Mouse (Mus musculus): ENCODE measurements at regions not wholly inside any gene's neighbourhood (a gene's known extent, or its start where the extent isn't known, plus 50 kb on each side); places are given as distances from the start of the nearest gene placed in this dataset.

DNA sequence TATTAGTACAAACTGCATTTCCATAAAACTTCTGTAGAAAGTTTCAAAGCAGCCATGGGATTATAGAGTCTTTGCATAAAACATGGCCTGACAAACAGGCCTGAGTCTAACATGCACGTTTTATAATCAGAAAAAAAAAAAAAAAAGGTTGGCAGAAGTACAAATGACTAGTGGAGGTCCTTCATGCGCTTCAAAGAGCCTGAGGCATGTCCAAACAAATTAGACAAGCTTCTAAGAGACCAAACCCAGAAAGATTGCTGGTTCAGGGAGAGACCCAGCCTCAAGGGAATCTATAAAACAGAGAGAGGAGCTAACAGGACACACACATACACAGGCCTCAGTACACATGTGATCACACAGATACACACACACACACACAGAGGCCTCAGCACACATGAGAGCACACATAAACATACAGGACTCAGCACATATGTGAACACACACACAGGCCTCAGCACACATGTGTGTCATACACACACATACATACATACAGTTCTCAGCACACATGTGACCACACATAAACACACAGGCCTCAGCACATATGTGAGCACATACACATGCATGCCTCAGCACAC is 57.0 kb upstream of the Gnaq start:
- DNase-seq, result no peak

GRCm38 (mm10) chr19:16075026-16075425 is 57.6 kb upstream of the Gnaq start:
- DNase-seq, result no peak

- DNase-seq, result no peak
Observed at GRCm38 (mm10) chr19:16067314-16067713, 65.3 kb upstream of the Gnaq start.

DNA sequence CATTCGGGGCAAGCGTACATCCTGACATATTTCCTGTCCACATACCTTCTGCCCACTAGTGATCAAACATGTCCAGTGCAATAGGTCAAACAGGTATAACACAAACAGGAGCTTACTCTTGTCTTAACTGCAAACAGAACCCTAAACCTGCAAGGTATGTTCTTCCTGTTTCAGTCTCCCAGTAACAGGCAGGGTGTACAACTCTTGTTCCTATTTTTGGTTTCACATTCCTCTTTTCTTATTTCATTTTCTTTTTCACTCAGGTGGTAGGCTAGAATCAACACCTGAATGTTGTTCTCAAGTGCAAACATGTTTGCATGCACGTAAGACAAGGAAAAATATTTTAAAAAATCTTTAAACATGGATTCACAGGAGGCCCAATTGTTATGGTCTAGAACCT is 67.7 kb upstream of the Gnaq start:
- no peak for DNase-seq

DNA sequence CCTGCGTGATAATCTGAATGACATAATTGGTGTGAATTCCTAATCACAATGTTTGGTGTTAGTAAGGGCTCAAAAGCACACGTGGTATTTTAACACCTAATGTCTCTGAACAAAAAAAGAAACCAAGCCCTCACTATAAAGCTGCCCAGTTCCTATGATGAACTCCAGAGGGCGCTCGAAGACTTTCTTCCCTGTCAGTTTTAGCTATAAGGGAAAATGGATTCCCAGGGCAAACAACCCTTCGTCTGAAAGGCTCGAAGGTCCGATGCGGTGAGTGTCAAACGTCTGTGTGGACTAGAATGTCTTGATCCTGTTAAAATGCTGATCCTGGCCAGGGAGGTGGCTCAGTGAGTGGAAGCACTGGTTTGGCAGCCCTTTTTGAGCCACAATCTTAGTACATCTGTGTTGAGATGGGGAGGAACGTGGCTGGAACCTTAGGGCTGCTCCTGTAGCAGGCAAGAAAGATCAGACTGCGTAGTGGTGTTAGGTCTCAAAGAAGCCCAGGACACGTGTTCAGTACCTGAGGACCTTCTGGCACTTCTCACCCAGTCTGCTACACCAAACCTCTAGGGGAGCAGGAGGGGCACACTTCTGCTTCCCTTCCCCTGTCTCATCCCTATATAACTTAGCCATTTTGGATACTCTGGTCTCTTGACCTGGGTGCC is 68.6 kb upstream of the Gnaq start:
- peak; percentile 91 for DNase-seq

- no peak for DNase-seq
Observed at GRCm38 (mm10) chr19:16063533-16063915, 69.1 kb upstream of the Gnaq start.

GRCm38 (mm10) chr19:16061821-16062220 is 70.8 kb upstream of the Gnaq start:
- DNase-seq, result no peak

- DNase-seq, result no peak
Observed at GRCm38 (mm10) chr19:16059026-16059425, 73.6 kb upstream of the Gnaq start.

GRCm38 (mm10) chr19:16050220-16051055 is 65.6 kb upstream of the Cep78 start:
- DNase-seq, result peak; percentile 43

GRCm38 (mm10) chr19:16049646-16050045 is 64.9 kb upstream of the Cep78 start:
- DNase-seq, result no peak

- peak; percentile 69 for DNase-seq
Observed at GRCm38 (mm10) chr19:16046977-16047376, 62.2 kb upstream of the Cep78 start.

DNA sequence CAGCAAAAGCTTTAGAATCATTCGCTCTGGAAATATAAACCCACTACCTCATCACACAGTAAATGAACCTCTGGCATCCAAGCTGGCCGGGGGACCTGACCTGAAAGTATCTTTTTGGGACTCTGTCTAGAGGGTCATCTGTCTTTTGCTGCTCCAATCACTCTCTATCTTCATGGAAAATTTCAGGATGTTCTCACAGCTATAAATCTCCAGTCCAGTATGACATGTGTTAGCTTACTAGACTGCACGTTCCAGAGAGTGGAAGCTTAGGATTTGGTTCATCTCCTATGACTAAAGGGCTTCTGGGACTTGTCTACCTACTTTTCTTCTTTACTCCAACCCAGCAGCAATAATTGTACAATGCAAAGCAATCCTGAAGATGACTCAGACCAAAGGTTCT is 60.5 kb upstream of the Cep78 start:
- no peak for DNase-seq

DNA sequence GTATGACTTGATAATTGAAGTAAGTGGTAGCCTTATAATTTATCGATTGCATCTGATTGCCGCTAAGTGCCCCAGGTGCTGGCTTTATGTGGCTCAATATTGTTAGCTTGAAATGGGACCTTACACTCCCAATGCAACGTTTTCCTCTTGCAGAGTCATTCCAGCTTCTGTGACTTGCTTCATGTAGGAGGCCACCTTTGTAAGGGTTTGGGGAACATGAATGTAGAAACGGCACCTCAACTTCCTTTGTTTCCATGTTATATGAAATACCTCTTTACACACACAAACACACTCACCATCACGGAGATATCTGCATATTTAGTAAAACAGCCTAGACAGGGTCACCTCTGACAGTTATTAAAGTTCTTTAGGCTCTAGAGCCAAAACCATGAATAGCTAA is 59.4 kb upstream of the Cep78 start:
- no peak for DNase-seq

DNA sequence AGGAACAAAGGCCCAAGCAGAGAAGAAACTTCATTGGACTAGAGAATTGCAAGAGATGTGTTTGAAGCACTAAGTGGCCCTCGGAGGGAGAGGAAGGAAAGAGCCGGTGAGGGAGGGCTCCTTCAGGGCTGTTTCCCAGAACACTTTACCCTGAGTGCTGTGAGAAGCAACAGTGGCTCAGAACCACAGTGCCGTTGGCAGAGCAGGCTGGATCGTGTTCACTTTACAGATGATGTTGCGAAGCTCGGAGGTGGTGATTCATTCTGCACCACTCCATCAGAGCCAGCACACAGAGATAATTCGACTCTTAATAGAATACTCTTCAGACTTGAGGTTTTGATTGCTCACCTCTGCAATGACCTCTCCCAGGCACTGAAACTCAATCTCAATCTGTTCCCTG is 58.2 kb upstream of the Cep78 start:
- DNase-seq, result no peak

DNA sequence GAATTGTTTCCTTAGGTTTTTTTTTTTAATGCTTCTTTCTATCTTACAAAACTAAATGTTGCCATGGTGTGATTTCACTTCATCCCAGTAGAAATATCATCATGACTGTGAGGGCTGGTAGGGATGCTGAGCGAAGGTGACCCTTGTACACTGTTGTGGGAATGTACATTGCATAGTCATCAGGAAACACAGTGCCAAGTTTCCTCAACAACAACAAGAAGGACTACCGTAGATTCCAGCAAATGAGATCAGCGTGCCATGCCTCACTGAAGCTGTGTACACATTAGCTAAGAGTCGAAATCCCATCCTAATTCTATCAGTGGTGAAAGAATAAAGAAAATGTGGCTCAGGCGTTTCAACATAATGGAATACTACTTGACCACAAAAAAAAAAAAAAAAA is 57.1 kb upstream of the Cep78 start:
- no peak for DNase-seq

DNA sequence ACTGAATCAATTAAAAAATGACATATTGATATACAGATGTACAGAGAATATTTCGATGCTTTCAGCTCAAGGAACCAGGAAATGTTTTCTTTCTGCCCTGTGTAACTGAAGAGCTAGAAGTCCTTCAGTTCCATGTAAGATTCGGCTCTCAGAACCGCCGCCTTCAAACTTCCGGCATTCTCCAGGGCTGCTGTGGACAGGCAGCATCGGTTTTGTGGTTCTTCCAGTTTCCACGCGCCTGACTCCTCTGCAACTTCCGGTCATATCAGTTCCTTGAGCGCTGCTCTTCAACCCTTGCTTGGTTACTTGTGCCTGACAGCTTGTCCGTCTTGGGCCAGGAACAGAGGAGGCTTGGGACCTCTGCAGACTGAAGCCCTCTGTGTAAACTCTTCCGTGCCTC is 53.0 kb upstream of the Cep78 start:
- DNase-seq, result peak; percentile 52

Measured in lung, postnatal 36 days (tissue).